Mouse (Mus musculus) splenic B cell, adult 2 months (primary cell): ENCODE results near the gene Sat2.
A peak's percentile ranks its signal among the peaks of the same experiment; 100 is the strongest.

ENCODE experiments used
- DNase-seq: peaks from one replicate; pipeline ENCODE4 v3.0.0-alpha.2; 2011; ENCODE audit warnings: low read depth, low spot score
- H3K27me3 ChIP-seq: 2 replicates; pipeline ENCODE4 v1.6.1; 2012; ENCODE audit warnings: mild to moderate bottlenecking, low read length, moderate library complexity, mixed read lengths; ENCODE audit not compliant: control insufficient read depth, poor library complexity, insufficient read depth, severe bottlenecking
- H3K36me3 ChIP-seq: 2 replicates; pipeline ENCODE4 v1.6.1; 2012; ENCODE audit warnings: mild to moderate bottlenecking, low read length, moderate library complexity, mixed read lengths; ENCODE audit not compliant: control insufficient read depth, poor library complexity, insufficient read depth, severe bottlenecking

The Sat2 gene

GRCm38 (mm10) chr11:69664841-69665240 is 43.0 kb downstream of the Sat2 start:
- no peak for DNase-seq
- Histone ChIP-seq H3K36me3 (peaks cover 15% of the 10 kb centered on the region), H3K27me3 (no peaks in the 10 kb centered on the region)

- no peaks in the 10 kb centered on the region for H3K27me3 ChIP-seq
- no peak for DNase-seq
- peaks cover 15% of the 10 kb centered on the region for H3K36me3 ChIP-seq
Observed at GRCm38 (mm10) chr11:69665457-69665960, 43.7 kb downstream of the Sat2 start.

- DNase-seq: peak; percentile 91
- Histone ChIP-seq H3K36me3 (peaks cover 15% of the 10 kb centered on the region), H3K27me3 (no peaks in the 10 kb centered on the region)
Observed at GRCm38 (mm10) chr11:69665961-69666664, 44.3 kb downstream of the Sat2 start, which contains the start of gene Cd68. Gene Cd68 (minus strand): TSS chr11:69666153.

GRCm38 (mm10) chr11:69666665-69667005 is 44.8 kb downstream of the Sat2 start:
- Histone ChIP-seq H3K36me3 (peaks cover 15% of the 10 kb centered on the region), H3K27me3 (no peaks in the 10 kb centered on the region)
- DNase-seq: no peak

GRCm38 (mm10) chr11:69670786-69671725 is 49.2 kb downstream of the Sat2 start:
- Histone ChIP-seq H3K27me3 (no peaks in the 10 kb centered on the region), H3K36me3 (peaks cover 15% of the 10 kb centered on the region)
- DNase-seq: peak; percentile 97

- H3K36me3 ChIP-seq: peaks cover 20% of the 10 kb centered on the region
- DNase-seq: no peak
- no peaks in the 10 kb centered on the region for H3K27me3 ChIP-seq
Observed at GRCm38 (mm10) chr11:69671726-69672124, 49.9 kb downstream of the Sat2 start.

GRCm38 (mm10) chr11:69672211-69672706 is 50.4 kb downstream of the Sat2 start, which contains the start of gene Eif4a1:
Gene Eif4a1 (minus strand): TSS chr11:69672423.
- Histone ChIP-seq H3K36me3 (peaks cover 20% of the 10 kb centered on the region), H3K27me3 (no peaks in the 10 kb centered on the region)
- DNase-seq: peak; percentile 100
